Mouse (Mus musculus) cortical plate, adult 2 months (tissue): ENCODE data around the gene Map3k13.

ENCODE experiments used
- CTCF ChIP-seq: fragments of 200-500 bp; IDR thresholded peaks from 2 replicates; pipeline ENCODE4 v1.5.1; 2011; ENCODE audit warnings: mild to moderate bottlenecking, control low read depth, low read length; ENCODE audit not compliant: insufficient read depth; ENCODE audit errors: extremely low read depth
- POLR2A ChIP-seq: fragments of 200-500 bp; IDR thresholded peaks from 2 replicates; pipeline ENCODE4 v1.6.1; 2011; ENCODE audit warnings: mild to moderate bottlenecking, low read length, control low read depth; ENCODE audit not compliant: insufficient read depth; ENCODE audit errors: extremely low read depth

GRCm38 (mm10) chr16:21782807-21783206, 11.3 kb upstream of the Map3k13 start:
- TF ChIP-seq CTCF (no peak), POLR2A (no peak)
